Mouse (Mus musculus): ENCODE results near the gene Tenm4.

GRCm38 (mm10) chr7:96652844-96653243, 481.8 kb downstream of the Tenm4 start:
- no peak for TF ChIP-seq POLR2A (IDR thresholded peaks at IDR 0.05; ENCODE audit: borderline replicate concordance, insufficient read depth, low read length)
- no peak for TF ChIP-seq CTCF (IDR thresholded peaks at IDR 0.05; ENCODE audit: borderline replicate concordance, insufficient read depth, low read depth, low read length)
